In the genomic region with DNA sequence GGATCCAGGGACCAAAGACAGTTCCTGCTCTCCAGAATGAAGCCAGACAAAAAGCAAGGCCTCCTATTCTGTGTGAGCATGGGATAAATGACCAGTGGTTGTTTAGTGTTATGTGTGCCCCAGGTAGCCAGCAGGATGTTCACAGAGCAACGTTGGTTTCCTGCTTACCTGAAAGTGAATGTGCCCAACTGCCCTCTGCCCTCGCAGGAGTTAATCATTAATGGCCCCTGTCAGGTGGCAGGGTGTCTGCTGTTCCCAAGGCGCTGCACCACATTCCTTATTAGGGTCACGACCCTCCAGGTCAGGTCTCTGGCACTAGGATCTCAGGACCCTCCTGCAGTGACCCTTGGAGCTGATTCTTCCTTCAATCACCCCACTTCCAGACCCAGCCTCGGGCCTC, we compare ENCODE assay signal across 19 mouse cellular contexts. TPM values are rescaled to one million over a fixed set of nuclear protein-coding genes. Genes with fewer than 3 reads are reported as not detected.
DNase-seq lines count a peak whose midpoint lies in the region; ATAC-seq and TF ChIP-seq lines count a peak whose summit lies in the region.
"Had no signal": no experiment of that assay in that cellular context is flagged by ENCODE, and none has a peak within 500 bp of the region (broad histone marks: within the 10 kb centered on the region; RNA-seq: fewer than 3 reads in every experiment).

No protein-coding gene starts in this region.

- no peak overlapping the region for H3K4me3 ChIP-seq in intestine, embryonic 15.5 days (replicated peaks)
- H3K4me3 ChIP-seq in liver, postnatal 0 days (ENCODE audit: low read depth, low read length): no peak overlapping the region
- H3K4me3 ChIP-seq: limb, embryonic 13.5 days; megakaryocyte, embryonic 14.5 days had no signal

- H3K9ac ChIP-seq in intestine, embryonic 15.5 days: no peak overlapping the region
- no peak overlapping the region for H3K9ac ChIP-seq in liver, postnatal 0 days (replicated peaks)
- H3K9ac ChIP-seq: hindbrain, embryonic 14.5 days; limb, embryonic 13.5 days had no signal

- H3K27ac ChIP-seq in intestine, embryonic 15.5 days: 0 out of 2 replicates have a peak overlapping the region, but pooled peaks have one; percentile 6
- peak overlapping the region; percentile 83 for H3K27ac ChIP-seq in liver, postnatal 0 days (ENCODE audit: low read depth)
- H3K27ac ChIP-seq: hindbrain, embryonic 14.5 days; limb, embryonic 13.5 days had no signal

- H3K4me1 ChIP-seq in intestine, embryonic 15.5 days (replicated peaks): peaks cover 4% of the 10 kb centered on the region
- peaks cover 6% of the 10 kb centered on the region for H3K4me1 ChIP-seq in liver, postnatal 0 days (ENCODE audit: insufficient read depth)
- H3K4me1 ChIP-seq: limb, embryonic 13.5 days; megakaryocyte, embryonic 14.5 days had no signal

- TF ChIP-seq CTCF in liver, postnatal 0 days (IDR thresholded peaks at IDR 0.05; ENCODE audit: low read depth): 0 out of 2 replicates have a peak, but pooled peaks have one; percentile 2

- WGBS in intestine, embryonic 15.5 days: 16% methylated on average over 5 of the region's 5 CpGs
- 12% methylated on average over 5 of the region's 5 CpGs for WGBS in large intestine, adult 2 months
- 29% methylated on average over 5 of the region's 5 CpGs for WGBS in liver, postnatal 0 days (ENCODE audit: insufficient replicate concordance)

- H3K4me2 ChIP-seq in intestine, embryonic 15.5 days (replicated peaks): no peak overlapping the region
- H3K4me2 ChIP-seq in liver, postnatal 0 days (ENCODE audit: low read depth, low read length): peak overlapping the region; percentile 23
- H3K4me2 ChIP-seq: hindbrain, embryonic 14.5 days; limb, embryonic 13.5 days had no signal

- no peaks in the 10 kb centered on the region for H3K27me3 ChIP-seq in intestine, embryonic 15.5 days (replicated peaks)
- no peaks in the 10 kb centered on the region for H3K27me3 ChIP-seq in liver, postnatal 0 days (ENCODE audit: insufficient read depth, low read length)
- H3K27me3 ChIP-seq: limb, embryonic 13.5 days; Patski had no signal

- ATAC-seq in intestine, embryonic 15.5 days: peak; percentile 92
- peak; percentile 70 for ATAC-seq in liver, postnatal 0 days
- ATAC-seq in frontal cortex, adult (ENCODE audit: low TSS enrichment): no peak
- ATAC-seq: forebrain, embryonic 14.5 days; Patski had no signal

- TF ChIP-seq EP300 in liver, postnatal 0 days (IDR thresholded peaks at IDR 0.05; ENCODE audit: low read depth): no peak

- no peaks in the 10 kb centered on the region for H3K9me3 ChIP-seq in intestine, embryonic 15.5 days
- H3K9me3 ChIP-seq in liver, postnatal 0 days (ENCODE audit: low read length): no peaks in the 10 kb centered on the region
- H3K9me3 ChIP-seq: limb, embryonic 13.5 days had no signal

- H3K36me3 ChIP-seq in intestine, embryonic 15.5 days: no peaks in the 10 kb centered on the region
- H3K36me3 ChIP-seq in liver, postnatal 0 days (replicated peaks; ENCODE audit: insufficient read depth, low read length): no peaks in the 10 kb centered on the region
- H3K36me3 ChIP-seq: limb, embryonic 13.5 days had no signal

- peak; percentile 94 for DNase-seq in kidney, adult 9 months
- DNase-seq in large intestine, adult 2 months (ENCODE audit: low read depth, low spot score): peak; percentile 45
- peak; percentile 54 for DNase-seq in liver, postnatal 0 days
- no peak for DNase-seq in adrenal gland, adult 8-10 months
- no peak for DNase-seq in right cerebral cortex, postnatal 25 days
- no peak for DNase-seq in cerebellum, adult 11-12 months
- DNase-seq: B cell, adult 2 months; cerebellum, adult 11 months; embryo, embryonic 11 days; lung, postnatal 10 days; retina, postnatal 1 day; thymus, postnatal 4 days had no signal

RNA-seq across cellular contexts. Expression of a gene that starts 21.0 kb away (rescaled TPM):
- 0.99 and 1.1 TPM in 2 replicates for polyA plus RNA-seq in intestine, embryonic 15.5 days (2015; fragmentation: Nextera tagmentation; extraction: Ambion mirVana)
- polyA plus RNA-seq in large intestine, adult 2 months (2012; rRNA removed): 2.3 and 3.8 TPM in 2 replicates
- polyA plus RNA-seq in liver, postnatal 0 days (2015; fragmentation: Nextera tagmentation; extraction: Ambion mirVana): 0.58 and 0.92 TPM in 2 replicates
- 10 to 100 TPM; 15.1 to 28.5 (median 23.6) TPM for total RNA-seq in adrenal gland, adult 8-10 months (2022)

Comparison
In these comparisons a context has a peak if more than half of its experiments do, and no peak if none do; other contexts are left out.
1. DNase-seq: peak in kidney, adult 9 months (single experiment), large intestine, adult 2 months (single experiment) and liver, postnatal 0 days (single experiment); none in adrenal gland, adult 8-10 months (single experiment), right cerebral cortex, postnatal 25 days (single experiment) and cerebellum, adult 11-12 months (single experiment).